Mouse (Mus musculus): ENCODE measurements around the gene Htt.

DNA sequence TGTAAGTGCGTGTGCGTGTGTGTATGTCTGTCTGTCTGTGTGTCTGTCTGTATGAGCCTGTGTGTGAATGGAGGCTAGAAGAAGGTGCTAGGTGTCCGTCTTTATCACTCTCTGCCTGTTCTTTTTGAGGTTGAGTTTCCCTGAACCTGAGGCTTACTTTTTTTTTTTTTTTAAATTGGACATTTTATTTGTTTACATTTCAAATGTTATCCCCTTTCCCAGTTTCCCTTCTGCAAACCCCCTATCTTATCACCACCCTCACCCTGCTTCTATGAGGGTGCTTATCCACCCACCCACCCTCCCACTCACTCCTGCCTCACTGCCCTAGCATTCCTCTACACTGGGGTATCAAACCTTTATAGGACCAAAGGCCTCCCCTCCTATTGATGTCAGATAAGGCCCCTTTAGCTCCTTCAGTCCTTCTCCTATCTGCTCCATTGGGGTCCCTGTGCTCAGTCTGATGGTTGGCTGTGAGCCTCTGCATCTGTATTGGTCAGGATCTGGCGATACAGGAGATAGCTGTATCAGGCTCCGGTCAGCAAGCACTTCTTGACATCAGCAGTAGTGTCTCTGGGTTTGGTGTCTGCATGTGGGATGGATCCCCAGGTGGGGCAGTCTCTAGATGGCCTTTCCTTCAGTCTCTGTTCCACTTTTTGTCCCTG, 38.9 kb downstream of the Htt start:
- TF ChIP-seq CTCF (IDR thresholded peaks at IDR 0.05; ENCODE audit: low read depth) (no peak), EP300 (IDR thresholded peaks at IDR 0.05; ENCODE audit: low read depth) (no peak)

Measured in heart, postnatal 0 days (tissue).